Mouse (Mus musculus) intestine, postnatal 0 days (tissue): ENCODE measurements around the gene Dmrt1. TPM values are rescaled to one million over a fixed set of nuclear protein-coding genes. Genes with fewer than 3 reads are reported as not detected.
A peak's percentile ranks its signal among the peaks of the same experiment; 100 is the strongest.

Experiments
- ATAC-seq: fragments of 200-750 bp; cut with Nextera tagmentation; 2 replicates; pipeline ENCODE4 v1.8.0; 2017; ENCODE audit warnings: mild to moderate bottlenecking, moderate TSS enrichment, moderate library complexity
- H3K27ac ChIP-seq: fragments of 300-500 bp; sonication (generic); 2 replicates; pipeline ENCODE4 v1.5.1; 2014; ENCODE audit warnings: mild to moderate bottlenecking, low read depth, low read length, moderate library complexity
- H3K27me3 ChIP-seq: fragments of 300-500 bp; sonication (generic); replicated peaks from 2 replicates; pipeline ENCODE4 v1.6.1; 2014; ENCODE audit warnings: low read length, mixed read lengths; ENCODE audit not compliant: control insufficient read depth, insufficient read depth
- H3K36me3 ChIP-seq: fragments of 300-500 bp; sonication (generic); 2 replicates; pipeline ENCODE4 v1.6.1; 2014; ENCODE audit warnings: mild to moderate bottlenecking, moderate library complexity; ENCODE audit not compliant: control insufficient read depth, insufficient read depth
- H3K4me1 ChIP-seq: fragments of 300-500 bp; sonication (generic); replicated peaks from 2 replicates; pipeline ENCODE4 v1.6.1; 2014; ENCODE audit warnings: antibody characterized with exemption, low read length, mixed read lengths; ENCODE audit not compliant: control insufficient read depth, insufficient read depth
- H3K4me2 ChIP-seq: fragments of 300-500 bp; sonication (generic); replicated peaks from 2 replicates; pipeline ENCODE4 v1.6.1; 2014; ENCODE audit warnings: low read depth, mild to moderate bottlenecking, moderate library complexity
- H3K4me3 ChIP-seq: fragments of 300-500 bp; sonication (generic); 2 replicates; pipeline ENCODE4 v1.5.1; 2014; ENCODE audit warnings: low read depth, low read length
- H3K9ac ChIP-seq: fragments of 300-500 bp; sonication (generic); 2 replicates; pipeline ENCODE4 v1.6.1; 2014; ENCODE audit warnings: mild to moderate bottlenecking, low read depth, low read length
- H3K9me3 ChIP-seq: fragments of 300-500 bp; sonication (generic); 2 replicates; pipeline ENCODE4 v1.6.1; 2016; ENCODE audit warnings: mixed run types; ENCODE audit not compliant: control insufficient read depth
- CTCF ChIP-seq: sonication (generic); IDR thresholded peaks from 2 replicates; pipeline ENCODE4 v1.5.1; 2016; ENCODE audit warnings: low read depth, mild to moderate bottlenecking, control low read depth, antibody characterized with exemption, moderate library complexity
- WGBS: fragments of 180-500 bp; shearing (Covaris S2); extraction: QIAGEN DNeasy Blood & Tissue Kit; methylation state at CpG from one replicate; pipeline ENCODE4 v1.1.7; 2014; 5-methylcytosine and 5-hydroxymethylcytosine counted together
- polyA plus RNA-seq: library from polyadenylated mRNA; unstranded; fragments of >200 nt; fragmentation: Nextera tagmentation; extraction: Ambion mirVana; gene quantifications from 2 replicates; pipeline ENCODE4 v1.2.1, GENCODE M21; 2015

Gene Dmrt1
- polyA plus RNA-seq, 1 experiment from 2014 or later: not detected

- H3K4me3 ChIP-seq: no peak overlapping the region
- H3K27ac ChIP-seq: no peak overlapping the region
- TF ChIP-seq CTCF: no peak
- no peaks in the 10 kb centered on the region for H3K36me3 ChIP-seq
- H3K4me2 ChIP-seq: no peak overlapping the region
- no peaks in the 10 kb centered on the region for H3K9me3 ChIP-seq
- H3K27me3 ChIP-seq: peaks cover 100% of the 10 kb centered on the region
- no peaks in the 10 kb centered on the region for H3K4me1 ChIP-seq
- H3K9ac ChIP-seq: no peak overlapping the region
- no peak for ATAC-seq
- 2% methylated on average over 7 of the region's 7 CpGs for WGBS
Observed at GRCm38 (mm10) chr19:25608206-25608580, 102.8 kb downstream of the Dmrt1 start.

- Histone ChIP-seq H3K9me3 (no peaks in the 10 kb centered on the region), H3K9ac (no peak overlapping the region), H3K36me3 (no peaks in the 10 kb centered on the region), H3K27me3 (peaks cover 100% of the 10 kb centered on the region), H3K27ac (no peak overlapping the region), H3K4me3 (no peak overlapping the region), H3K4me2 (no peak overlapping the region), H3K4me1 (no peaks in the 10 kb centered on the region)
- 1% methylated on average over 33 of the region's 33 CpGs for WGBS
- TF ChIP-seq CTCF: no peak
- ATAC-seq: no peak
Observed at GRCm38 (mm10) chr19:25608961-25609850, 103.8 kb downstream of the Dmrt1 start.

GRCm38 (mm10) chr19:25610015-25610410 lies 104.6 kb downstream of the Dmrt1 start, which contains the start of gene Dmrt3:
Dmrt3 (plus strand) TSS chr19:25610301.
- no peak for ATAC-seq
- peak within 1 kb of the TSS; percentile 40 for H3K4me3 ChIP-seq
- H3K27me3 ChIP-seq: peaks cover 99% of the 10 kb centered on the region
- H3K9ac ChIP-seq: no peak within 1 kb of the TSS
- TF ChIP-seq CTCF: no peak
- no peaks in the 10 kb centered on the region for H3K4me1 ChIP-seq
- H3K4me2 ChIP-seq: peak within 1 kb of the TSS; percentile 68
- H3K27ac ChIP-seq: no peak within 1 kb of the TSS
- H3K9me3 ChIP-seq: no peaks in the 10 kb centered on the region
- H3K36me3 ChIP-seq: no peaks in the 10 kb centered on the region
- 1% methylated on average over 26 of the region's 29 CpGs for WGBS

- H3K27ac ChIP-seq: no peak overlapping the region
- peak; percentile 52 for ATAC-seq
- no peaks in the 10 kb centered on the region for H3K36me3 ChIP-seq
- H3K4me1 ChIP-seq: no peaks in the 10 kb centered on the region
- H3K4me3 ChIP-seq: peak overlapping the region; percentile 40
- TF ChIP-seq CTCF: no peak
- WGBS: under 1% methylated on average over 56 of the region's 71 CpGs
- H3K27me3 ChIP-seq: peaks cover 98% of the 10 kb centered on the region
- no peak overlapping the region for H3K9ac ChIP-seq
- H3K9me3 ChIP-seq: no peaks in the 10 kb centered on the region
- peak overlapping the region; percentile 68 for H3K4me2 ChIP-seq
Observed at GRCm38 (mm10) chr19:25610411-25611111, 105.1 kb downstream of the Dmrt1 start.

- Histone ChIP-seq H3K27me3 (peaks cover 98% of the 10 kb centered on the region), H3K9me3 (no peaks in the 10 kb centered on the region), H3K4me3 (peak overlapping the region; percentile 40), H3K36me3 (no peaks in the 10 kb centered on the region), H3K4me1 (no peaks in the 10 kb centered on the region), H3K4me2 (peak overlapping the region; percentile 68), H3K9ac (no peak overlapping the region), H3K27ac (no peak overlapping the region)
- ATAC-seq: no peak
- under 1% methylated on average over 40 of the region's 42 CpGs for WGBS
- TF ChIP-seq CTCF: no peak
Observed at GRCm38 (mm10) chr19:25611116-25611515, 105.7 kb downstream of the Dmrt1 start.
